Mouse (Mus musculus) gastrocnemius, postnatal 10 days (tissue): ENCODE data around the gene 1810010D01Rik. TPM values are rescaled to one million over a fixed set of nuclear protein-coding genes. Genes with fewer than 3 reads are reported as not detected.

ENCODE experiments used
- DNase-seq: peaks from one replicate; pipeline ENCODE4 v3.0.0; 2021; ENCODE audit warnings: mixed read lengths
- total RNA-seq, 2 experiments: library from RNA; stranded (reverse); gene quantifications; 2 replicates each; pipeline ENCODE4 v1.2.3; 2021

1810010D01Rik gene
- total RNA-seq, 2 experiments from 2014 or later: 0.61 TPM; not detected in 1

- no peak for DNase-seq
Measured at GRCm38 (mm10) chr7:145176750-145177589, 30.9 kb downstream of the 1810010D01Rik start.

DNA sequence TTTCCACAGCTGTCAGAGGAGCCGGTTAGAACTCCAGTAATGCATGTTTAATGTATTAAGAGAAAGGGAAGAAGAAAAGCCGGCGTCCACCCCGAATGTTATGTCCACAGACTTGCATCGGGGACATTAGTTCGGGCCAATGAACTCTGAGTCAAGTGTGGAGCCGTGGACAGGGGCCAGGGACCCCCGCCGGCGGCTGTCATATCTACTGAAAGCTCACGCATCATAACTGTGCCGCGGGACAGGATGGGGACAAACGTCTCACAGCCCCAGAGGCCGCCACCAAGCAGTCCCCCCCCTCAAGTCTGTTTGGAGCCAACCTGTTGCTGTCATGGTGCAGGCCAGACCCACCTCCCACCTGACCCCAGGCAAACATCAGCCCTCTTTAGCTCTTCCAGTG lies 34.4 kb downstream of the 1810010D01Rik start:
- no peak for DNase-seq

DNA sequence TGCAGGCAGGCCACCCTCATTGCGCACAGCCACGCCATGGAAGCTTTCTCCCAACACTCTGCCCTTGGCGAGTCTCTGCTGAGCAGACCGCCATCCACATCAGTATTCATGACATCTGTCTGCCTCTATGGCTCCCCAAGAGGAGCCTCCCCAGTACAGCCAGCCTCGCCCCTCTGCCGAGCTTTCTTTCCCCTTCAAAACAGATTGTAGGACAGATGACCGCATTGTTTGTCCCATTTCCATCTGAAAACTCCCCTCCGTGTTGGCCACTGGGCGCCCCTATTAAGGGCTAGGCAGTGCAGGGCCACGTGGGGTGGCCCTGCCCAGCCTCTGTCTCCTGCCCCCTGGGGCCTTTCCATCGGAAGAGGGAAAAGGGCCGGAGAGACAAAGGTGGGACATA lies 34.8 kb downstream of the 1810010D01Rik start:
- no peak for DNase-seq

- no peak for DNase-seq
Measured at GRCm38 (mm10) chr7:145169703-145170102, 38.2 kb downstream of the 1810010D01Rik start.

- DNase-seq: peak; percentile 36
Measured at GRCm38 (mm10) chr7:145159283-145160240, 48.4 kb downstream of the 1810010D01Rik start.

Other genes starting within 250 kb of the 1810010D01Rik start
- gene Tpcn2, start 75.9 kb upstream of the 1810010D01Rik start, total RNA-seq: 1 to 10 TPM; 3.6 to 7.2 TPM
- 1 to 10 TPM; 5.6 to 9.3 TPM for gene Mrgprf, start 92.7 kb upstream of the 1810010D01Rik start, total RNA-seq
- not detected for gene Mrgprd, start 106.7 kb upstream of the 1810010D01Rik start, total RNA-seq